Mouse (Mus musculus) liver, embryonic 14.5 days (tissue): ENCODE measurements around the gene Farp1. TPM values are rescaled to one million over a fixed set of nuclear protein-coding genes. Genes with fewer than 3 reads are reported as not detected.

Experiments used
- ATAC-seq: fragments of 200-750 bp; cut with Nextera tagmentation; 2 replicates; pipeline ENCODE4 v1.8.0; 2017; ENCODE audit warnings: moderate number of reproducible peaks, mild to moderate bottlenecking, moderate library complexity; ENCODE audit not compliant: insufficient read depth
- DNase-seq, 3 experiments: peaks; one replicate each; pipeline ENCODE4 v3.0.0-alpha.2; 2012 to 2013; ENCODE audit warnings: low read depth in 3 of 3, low spot score in 3 of 3
- H3K27ac ChIP-seq: fragments of 300-500 bp; sonication (generic); 2 replicates; pipeline ENCODE4 v1.5.1; 2014; ENCODE audit warnings: moderate library complexity, mild to moderate bottlenecking, control low read depth, inconsistent platforms
- H3K27me3 ChIP-seq: fragments of 300-500 bp; sonication (generic); 2 replicates; pipeline ENCODE4 v1.6.1; 2014; ENCODE audit warnings: mild to moderate bottlenecking, low read length, moderate library complexity; ENCODE audit not compliant: control insufficient read depth, insufficient read depth
- H3K36me3 ChIP-seq: fragments of 300-500 bp; sonication (generic); replicated peaks from 2 replicates; pipeline ENCODE4 v1.6.1; 2014; ENCODE audit warnings: low read depth; ENCODE audit not compliant: control insufficient read depth, insufficient read depth
- H3K4me1 ChIP-seq, 2 experiments: fragments of 200-500 bp in 1 of 2; fragments of 300-500 bp in 1 of 2; sonication (generic) in 1 of 2; replicated peaks; 2 replicates each; pipeline ENCODE4 v1.6.1; 2012 to 2014; ENCODE audit warnings: antibody characterized with exemption in 1 of 2, inconsistent platforms in 1 of 2, low read length in 1 of 2; ENCODE audit not compliant: control insufficient read depth in 2 of 2, insufficient read depth in 2 of 2
- H3K4me2 ChIP-seq: fragments of 300-500 bp; sonication (generic); 2 replicates; pipeline ENCODE4 v1.6.1; 2014; ENCODE audit warnings: low read depth, mild to moderate bottlenecking, control low read depth, moderate library complexity
- H3K4me3 ChIP-seq, 2 experiments: fragments of 200-500 bp in 1 of 2; fragments of 300-500 bp in 1 of 2; sonication (generic) in 1 of 2; 2 replicates each; pipeline ENCODE4 v1.5.1; 2012 to 2014; ENCODE audit warnings: low read depth in 2 of 2, low read length in 2 of 2, mild to moderate bottlenecking in 2 of 2, control low read depth in 1 of 2, inconsistent platforms in 1 of 2, moderate library complexity in 1 of 2; ENCODE audit not compliant: insufficient read depth in 1 of 2
- H3K9ac ChIP-seq: fragments of 300-500 bp; sonication (generic); replicated peaks from 2 replicates; pipeline ENCODE4 v1.6.1; 2014; ENCODE audit warnings: mild to moderate bottlenecking, control low read depth, moderate library complexity
- H3K9me3 ChIP-seq: fragments of 300-500 bp; sonication (generic); 2 replicates; pipeline ENCODE4 v1.6.1; 2016; ENCODE audit warnings: low read length, mixed read lengths; ENCODE audit not compliant: control insufficient read depth
- CTCF ChIP-seq: IDR thresholded peaks from 2 replicates; pipeline ENCODE4 v1.5.1; 2016; ENCODE audit warnings: antibody characterized with exemption, low read depth, control low read depth
- EP300 ChIP-seq: IDR thresholded peaks from 2 replicates; pipeline ENCODE4 v1.6.1; 2016; ENCODE audit warnings: antibody characterized with exemption, low read depth
- WGBS: fragments of 180-500 bp; shearing (Covaris S2); extraction: QIAGEN DNeasy Blood & Tissue Kit; methylation state at CpG from one replicate; pipeline ENCODE4 v1.1.7; 2014; ENCODE audit not compliant: insufficient replicate concordance; 5-methylcytosine and 5-hydroxymethylcytosine counted together
- polyA plus RNA-seq, 2 experiments: library from polyadenylated mRNA; depleted of rRNA in 1 of 2; stranded (reverse) in 1 of 2; unstranded in 1 of 2; fragments of >200 nt; fragmentation: Nextera tagmentation in 1 of 2; extraction: Ambion mirVana in 1 of 2; gene quantifications; 2 replicates each; pipeline versions ENCODE4 v1.2.1 to v1.2.3; 2012 to 2014

The Farp1 gene
- polyA plus RNA-seq, 2 experiments: 3.0 to 4.3 TPM

DNA sequence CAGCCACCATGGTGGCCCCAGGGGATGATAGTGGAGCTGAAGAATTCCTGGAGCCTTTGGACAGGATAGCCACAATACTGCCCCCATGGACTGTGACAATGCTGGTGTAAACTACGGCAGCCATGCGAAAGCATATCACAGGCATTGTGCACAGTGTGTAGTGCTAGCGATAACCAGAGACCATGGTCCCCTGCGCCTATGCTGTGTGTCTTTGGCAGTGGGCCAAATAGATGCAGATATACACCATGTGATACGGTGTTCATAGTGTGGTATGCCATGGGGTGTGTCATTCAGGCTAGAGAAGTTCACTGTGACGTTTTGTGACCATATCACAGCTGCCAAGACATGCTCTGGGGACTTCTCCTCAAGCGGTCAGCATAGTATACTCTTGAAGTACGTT lies 164.8 kb downstream of the Farp1 start:
- no peak for DNase-seq
- WGBS: 58% methylated on average over 8 of the region's 8 CpGs
- Histone ChIP-seq H3K27ac (no peak overlapping the region), H3K4me2 (no peak overlapping the region), H3K27me3 (no peaks in the 10 kb centered on the region), H3K9ac (no peak overlapping the region), H3K4me1 (peaks cover 0 to 4% of the 10 kb centered on the region in 2 experiments; a peak in 1 of 4 replicates), H3K4me3 (no peak overlapping the region), H3K9me3 (no peaks in the 10 kb centered on the region), H3K36me3 (no peaks in the 10 kb centered on the region)
- TF ChIP-seq EP300 (no peak), CTCF (no peak)
- no peak for ATAC-seq

DNA sequence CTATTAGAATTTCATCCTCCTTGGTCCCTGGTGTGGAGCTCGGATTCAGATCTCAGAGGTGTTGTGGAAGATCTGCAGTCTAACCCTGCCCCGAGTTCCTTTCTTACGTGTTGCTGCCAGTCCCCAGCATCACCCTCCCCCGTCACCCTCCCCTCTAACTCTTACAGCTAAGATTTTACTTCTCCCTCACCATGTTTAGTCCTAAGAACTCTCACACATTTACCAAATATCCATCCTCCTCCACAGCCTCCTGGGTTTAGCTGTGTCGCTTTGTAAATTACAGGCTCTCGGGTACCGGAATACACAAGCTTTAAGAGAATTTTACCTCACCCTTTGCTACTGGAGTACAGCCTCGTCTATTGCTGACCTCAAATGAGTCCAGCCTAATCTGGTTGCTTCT lies 165.4 kb downstream of the Farp1 start:
- H3K4me1 ChIP-seq: peaks cover 0 to 4% of the 10 kb centered on the region in 2 experiments; a peak in 1 of 4 replicates
- TF ChIP-seq EP300 (no peak), CTCF (no peak)
- no peak overlapping the region for H3K9ac ChIP-seq
- no peak overlapping the region for H3K27ac ChIP-seq
- H3K9me3 ChIP-seq: no peaks in the 10 kb centered on the region
- WGBS: 73% methylated on average over 8 of the region's 8 CpGs
- H3K4me2 ChIP-seq: no peak overlapping the region
- no peak for DNase-seq
- H3K4me3 ChIP-seq: no peak overlapping the region
- no peaks in the 10 kb centered on the region for H3K27me3 ChIP-seq
- ATAC-seq: no peak
- H3K36me3 ChIP-seq: no peaks in the 10 kb centered on the region

DNA sequence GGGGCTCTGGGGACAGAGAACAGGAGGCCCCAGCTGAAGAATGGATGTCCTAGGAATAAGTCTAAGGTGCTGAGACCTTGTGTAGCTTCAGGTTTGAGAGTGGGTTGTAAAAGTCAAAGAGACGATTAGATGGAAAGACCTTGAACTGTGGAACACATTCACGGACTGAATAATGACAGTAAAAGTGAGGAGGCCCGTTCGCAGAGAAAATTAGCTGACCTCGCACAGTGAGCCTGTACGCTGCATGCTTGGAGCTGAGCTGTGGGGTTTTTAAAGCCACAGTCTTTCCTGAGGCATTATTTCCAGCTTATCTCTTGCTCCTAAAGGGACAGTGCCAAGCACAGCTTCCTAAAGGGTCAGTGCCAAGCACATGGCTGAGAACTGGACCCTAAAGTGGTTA lies 166.2 kb downstream of the Farp1 start:
- no peak for ATAC-seq
- Histone ChIP-seq H3K4me2 (no peak overlapping the region), H3K9ac (no peak overlapping the region), H3K4me1 (peaks cover 0 to 4% of the 10 kb centered on the region in 2 experiments; a peak in 1 of 4 replicates), H3K27ac (no peak overlapping the region), H3K36me3 (no peaks in the 10 kb centered on the region), H3K9me3 (no peaks in the 10 kb centered on the region), H3K4me3 (no peak overlapping the region), H3K27me3 (no peaks in the 10 kb centered on the region)
- WGBS: 59% methylated on average over 6 of the region's 6 CpGs
- TF ChIP-seq CTCF (no peak), EP300 (no peak)
- DNase-seq: no peak

GRCm38 (mm10) chr14:121205459-121205858 lies 170.5 kb downstream of the Farp1 start:
- TF ChIP-seq CTCF (no peak), EP300 (no peak)
- H3K27ac ChIP-seq: no peak overlapping the region
- H3K27me3 ChIP-seq: no peaks in the 10 kb centered on the region
- H3K9ac ChIP-seq: no peak overlapping the region
- no peak overlapping the region for H3K4me3 ChIP-seq
- DNase-seq (no peak), ATAC-seq (no peak)
- H3K9me3 ChIP-seq: no peaks in the 10 kb centered on the region
- WGBS: 58% methylated on average over 3 of the region's 3 CpGs
- H3K4me2 ChIP-seq: no peak overlapping the region
- no peaks in the 10 kb centered on the region for H3K36me3 ChIP-seq
- H3K4me1 ChIP-seq: no peaks in the 10 kb centered on the region; a peak in 1 of 4 replicates

- Histone ChIP-seq H3K4me1 (no peaks in the 10 kb centered on the region; a peak in 1 of 4 replicates), H3K27ac (no peak overlapping the region), H3K4me3 (no peak overlapping the region), H3K27me3 (no peaks in the 10 kb centered on the region), H3K9me3 (no peaks in the 10 kb centered on the region), H3K4me2 (no peak overlapping the region), H3K36me3 (no peaks in the 10 kb centered on the region), H3K9ac (no peak overlapping the region)
- TF ChIP-seq CTCF: no peak
- no peak for TF ChIP-seq EP300
- no peak for DNase-seq
- no peak for ATAC-seq
- 62% methylated on average over 15 of the region's 15 CpGs for WGBS
Observed at GRCm38 (mm10) chr14:121207441-121208158, 172.6 kb downstream of the Farp1 start.
